Comparison of ENCODE assay signal across 9 mouse cellular contexts in the genomic region with DNA sequence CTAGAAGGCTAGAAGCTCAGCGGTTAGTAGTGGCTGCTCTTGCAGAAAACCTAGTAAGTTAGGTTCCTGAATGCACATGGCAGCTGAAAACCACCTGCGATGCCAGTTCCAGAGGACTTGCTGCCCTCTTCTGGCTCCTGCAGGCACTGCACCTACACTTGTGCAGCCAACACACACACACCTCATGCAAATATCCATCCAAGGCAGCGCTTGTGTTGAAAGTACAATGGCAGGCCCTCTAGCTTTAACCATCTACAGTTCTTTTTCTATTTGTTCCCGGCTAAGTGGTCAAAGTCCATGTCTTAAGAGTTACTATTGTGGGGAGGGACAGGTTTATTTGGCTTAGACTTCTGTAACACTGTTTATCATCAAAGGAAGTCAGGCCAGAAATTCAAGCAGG. TPM values are rescaled to one million over a fixed set of nuclear protein-coding genes. Genes with fewer than 3 reads are reported as not detected.
DNase-seq lines count a peak whose midpoint lies in the region; ATAC-seq and TF ChIP-seq lines count a peak whose summit lies in the region.
"Had no signal": no experiment of that assay in that cellular context is flagged by ENCODE, and none has a peak within 500 bp of the region (broad histone marks: within the 10 kb centered on the region; RNA-seq: fewer than 3 reads in every experiment).

No protein-coding gene starts in this region.

- 81% methylated on average over 4 of the region's 4 CpGs for WGBS in limb, embryonic 11.5 days

- H3K4me2 ChIP-seq in limb, embryonic 11.5 days (ENCODE audit: low read depth, severe bottlenecking), result no peak overlapping the region

- no peak overlapping the region for H3K9ac ChIP-seq in limb, embryonic 11.5 days (ENCODE audit: low read length)

- H3K4me1 ChIP-seq in G1E (ENCODE audit: insufficient read depth, low read depth, low read length), result peaks cover 34% of the 10 kb centered on the region
- peaks cover 11% of the 10 kb centered on the region for H3K4me1 ChIP-seq in limb, embryonic 11.5 days (ENCODE audit: control insufficient read depth, insufficient read depth, low read length)

- no peak overlapping the region for H3K27ac ChIP-seq in limb, embryonic 11.5 days (replicated peaks; ENCODE audit: low read depth, low read length)

- TF ChIP-seq CTCF in G1E (IDR thresholded peaks at IDR 0.05; ENCODE audit: low read depth, low read length), result peak; percentile 85

- intact Hi-C loops in heart, postnatal 14 days (cut with DNase I), result loop anchor here (2.0 to 5.0 kb wide), 2 partner anchors 131 to 482 kb away; no protein-coding TSS in a partner anchor

- no peak for ATAC-seq in G1E (ENCODE audit: extremely low read depth, insufficient number of reproducible peaks, low FRiP score, poor library complexity, severe bottlenecking)
- no peak for ATAC-seq in limb, embryonic 11.5 days (ENCODE audit: insufficient number of reproducible peaks, low FRiP score, low TSS enrichment, low read depth)

- H3K4me3 ChIP-seq in G1E (ENCODE audit: low read depth, low read length), result no peak overlapping the region
- no peak overlapping the region for H3K4me3 ChIP-seq in limb, embryonic 11.5 days (ENCODE audit: low read depth, low read length)
- H3K4me3 ChIP-seq: erythroblast, embryonic 14.5 days had no signal

- no peaks in the 10 kb centered on the region for H3K27me3 ChIP-seq in G1E (ENCODE audit: insufficient read depth, low read length)
- H3K27me3 ChIP-seq in limb, embryonic 11.5 days (ENCODE audit: control insufficient read depth, insufficient read depth, low read length), result no peaks in the 10 kb centered on the region

- DNase-seq in heart, postnatal 14 days, result peak; percentile 52 to 69
- DNase-seq in heart, adult 11 months, result no peak
- DNase-seq in 3T3-L1 (ENCODE audit: low read depth, low spot score), result peak; percentile 74
- DNase-seq in G1E (ENCODE audit: low spot score), result peak; percentile 48
- peak; percentile 49 for DNase-seq in embryo, embryonic 11.5 days (ENCODE audit: low read depth, low spot score)
- peak; percentile 83 for DNase-seq in limb, embryonic 11.5 days (ENCODE audit: low spot score)
- DNase-seq in right cerebral cortex, postnatal 4 days, result peak; percentile 73
- no peak for DNase-seq in urinary bladder, postnatal 25 days (ENCODE audit: low spot score)

- no peaks in the 10 kb centered on the region for H3K9me3 ChIP-seq in G1E (replicated peaks)
- H3K9me3 ChIP-seq in limb, embryonic 11.5 days (ENCODE audit: control insufficient read depth, low read length), result no peaks in the 10 kb centered on the region

- peaks cover 97% of the 10 kb centered on the region for H3K36me3 ChIP-seq in G1E (replicated peaks)
- peaks cover 38% of the 10 kb centered on the region for H3K36me3 ChIP-seq in limb, embryonic 11.5 days (ENCODE audit: control insufficient read depth, insufficient read depth, low read length)

RNA-seq across cellular contexts. Expression of a gene that starts 5.3 kb away (rescaled TPM):
- 100 to 1,000 TPM; 818 to 856 TPM for total RNA-seq in heart, postnatal 14 days (2021)
- total RNA-seq in G1E (2014; fragmentation: Nextera tagmentation), result 1,073 and 1,187 TPM in 2 replicates
- 3,077 and 3,504 TPM in 2 replicates for total RNA-seq in G1E (2017)
- polyA plus RNA-seq in G1E (2012), result 210 and 249 TPM in 2 replicates
- polyA plus RNA-seq in limb, embryonic 11.5 days (2014; fragmentation: Nextera tagmentation; extraction: Ambion mirVana), result 1,441 and 1,453 TPM in 2 replicates

Comparison
In these comparisons a context has a peak if more than half of its experiments do, and no peak if none do; other contexts are left out.
1. DNase-seq: peak in heart, postnatal 14 days (2 of 2), 3T3-L1 (single experiment), G1E (single experiment), embryo, embryonic 11.5 days (single experiment), limb, embryonic 11.5 days (single experiment) and right cerebral cortex, postnatal 4 days (single experiment); none in heart, adult 11 months (single experiment) and urinary bladder, postnatal 25 days (single experiment).